Mouse (Mus musculus) bone marrow, adult 2 months (tissue): ENCODE measurements around the gene Abcc10. TPM values are rescaled to one million over a fixed set of nuclear protein-coding genes. Genes with fewer than 3 reads are reported as not detected.

Experiments used
- H3K27ac ChIP-seq: fragments of 200-500 bp; 2 replicates; pipeline ENCODE4 v1.5.1; 2012; ENCODE audit warnings: low read depth, mild to moderate bottlenecking, control low read depth, inconsistent platforms, low read length; ENCODE audit not compliant: control insufficient read depth, poor library complexity, insufficient read depth
- H3K4me1 ChIP-seq: fragments of 200-500 bp; 2 replicates; pipeline ENCODE4 v1.6.1; 2011; ENCODE audit warnings: low read length; ENCODE audit not compliant: control insufficient read depth, insufficient read depth
- H3K4me3 ChIP-seq: fragments of 200-500 bp; replicated peaks from 2 replicates; pipeline ENCODE3; 2011; ENCODE audit warnings: mild to moderate bottlenecking, low read depth, low read length, control low read depth; ENCODE audit not compliant: control insufficient read depth
- CTCF ChIP-seq: fragments of 200-500 bp; IDR thresholded peaks from 2 replicates; pipeline ENCODE4 v1.5.1; 2011; ENCODE audit warnings: low read length, control low read depth; ENCODE audit not compliant: control insufficient read depth, insufficient read depth
- POLR2A ChIP-seq: fragments of 200-500 bp; IDR thresholded peaks from 2 replicates; pipeline ENCODE4 v1.6.1; 2011; ENCODE audit warnings: low read depth, mild to moderate bottlenecking, control low read depth, low read length, borderline replicate concordance; ENCODE audit not compliant: control insufficient read depth
- WGBS: fragments of 180-500 bp; shearing (Covaris S2); methylation state at CpG from one replicate; pipeline ENCODE4 v1.1.7; 2018; 5-methylcytosine and 5-hydroxymethylcytosine counted together
- polyA plus RNA-seq: library from polyadenylated mRNA; stranded (reverse); fragments of >200 nt; gene quantifications from 2 replicates; pipeline ENCODE4 v1.2.4, GENCODE M21; 2011; ENCODE audit warnings: low replicate concordance; ENCODE audit not compliant: missing spikeins, insufficient read depth, insufficient read length

The Abcc10 gene
- polyA plus RNA-seq, 1 experiment: 9.0 TPM

DNA sequence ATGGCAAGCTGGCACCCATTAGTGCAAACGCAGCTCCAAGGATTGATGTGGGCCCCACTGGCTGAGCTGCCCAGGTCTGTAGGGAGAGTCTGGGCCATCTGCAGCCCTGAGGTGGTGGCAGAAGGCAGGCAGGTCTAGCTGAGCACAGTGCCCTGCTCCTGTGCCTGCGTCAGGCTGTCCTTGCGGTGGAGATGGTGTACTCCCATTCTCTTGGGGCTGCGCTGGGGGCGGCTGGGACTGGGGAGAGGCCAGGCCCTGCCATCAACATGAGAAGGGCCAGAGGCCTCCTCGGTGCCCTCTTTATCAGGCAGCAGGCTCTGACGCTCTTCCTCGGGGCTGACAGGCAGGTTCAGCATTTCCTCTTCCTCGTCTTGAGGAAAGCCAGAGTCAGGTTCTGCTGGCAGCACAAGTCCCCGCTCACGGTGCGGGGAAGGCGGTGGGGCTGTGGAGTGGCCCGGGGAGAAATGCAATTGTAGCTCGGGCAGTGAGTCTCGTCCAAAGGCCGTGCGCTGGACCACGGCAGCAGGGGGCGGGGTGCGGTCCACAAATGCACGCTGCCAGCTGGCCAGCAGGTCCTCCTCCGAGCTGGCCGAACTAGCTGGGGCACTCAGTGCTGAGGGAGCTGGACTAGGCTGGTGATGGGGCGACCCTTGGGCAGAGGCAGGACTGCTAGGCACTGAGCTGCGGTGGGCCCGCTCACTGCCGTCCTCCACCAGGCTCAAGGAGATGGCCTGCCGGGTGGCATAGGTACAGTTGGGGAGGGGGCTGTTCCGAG, 69.7 kb downstream of the Abcc10 start:
- 88% methylated on average over 30 of the region's 30 CpGs for WGBS
- TF ChIP-seq CTCF (no peak), POLR2A (no peak)
- H3K27ac ChIP-seq: no peak overlapping the region
- H3K4me1 ChIP-seq: no peaks in the 10 kb centered on the region; the same call in 1 of the 2 replicates
- H3K4me3 ChIP-seq: no peak overlapping the region

DNA sequence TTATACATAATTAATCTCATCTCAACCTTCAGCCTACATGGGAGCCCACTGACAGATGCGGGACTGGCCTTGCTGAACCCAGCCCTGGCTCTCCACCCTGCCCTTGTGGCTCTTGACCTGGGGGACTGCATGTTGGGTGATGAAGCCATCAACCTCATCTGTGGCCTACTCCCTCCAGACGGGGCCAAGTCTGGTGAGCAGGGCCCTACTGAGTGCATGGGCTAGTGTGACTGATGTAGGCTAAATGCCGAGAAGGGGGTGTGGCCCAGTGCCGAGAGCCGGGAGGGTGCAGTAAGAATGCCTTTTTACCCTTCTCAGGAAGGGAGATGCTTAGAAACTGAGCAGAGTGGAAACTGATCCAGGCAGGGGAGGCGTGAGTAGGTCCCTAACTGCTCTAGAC, 73.0 kb downstream of the Abcc10 start:
- H3K4me1 ChIP-seq: no peaks in the 10 kb centered on the region; the same call in 1 of the 2 replicates
- no peak overlapping the region for H3K4me3 ChIP-seq
- H3K27ac ChIP-seq: no peak overlapping the region
- 0 out of 2 replicates have a peak, but pooled peaks have one; percentile 13 for TF ChIP-seq POLR2A
- no peak for TF ChIP-seq CTCF
- WGBS: 52% methylated on average over 6 of the region's 6 CpGs

DNA sequence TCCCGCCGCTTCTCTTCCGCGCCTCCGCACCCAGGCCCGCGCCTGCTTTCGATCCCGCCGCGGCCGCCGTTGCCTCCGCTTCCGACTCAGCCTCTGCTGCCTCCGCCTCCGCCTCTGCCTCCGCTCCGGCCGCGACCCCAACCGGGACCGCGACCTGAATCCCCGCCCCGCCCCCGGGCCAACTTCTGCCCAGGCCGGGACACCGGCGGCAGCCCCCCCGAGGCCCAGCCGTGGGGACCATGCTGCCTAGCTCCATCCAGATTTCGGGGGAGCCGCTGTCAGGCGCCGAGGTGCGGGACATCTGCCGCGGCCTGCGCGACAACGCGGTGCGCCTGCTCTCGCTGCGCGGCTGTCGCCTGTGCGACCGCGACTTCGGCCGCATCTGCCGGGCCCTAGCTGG, 74.0 kb downstream of the Abcc10 start:
- Histone ChIP-seq H3K4me1 (no peaks in the 10 kb centered on the region; the same call in 1 of the 2 replicates), H3K4me3 (peak overlapping the region; percentile 33), H3K27ac (no peak overlapping the region; the same call in 1 of the 2 replicates)
- under 1% methylated on average over 54 of the region's 54 CpGs for WGBS
- TF ChIP-seq CTCF: no peak
- 0 out of 2 replicates have a peak, but pooled peaks have one; percentile 3 for TF ChIP-seq POLR2A

DNA sequence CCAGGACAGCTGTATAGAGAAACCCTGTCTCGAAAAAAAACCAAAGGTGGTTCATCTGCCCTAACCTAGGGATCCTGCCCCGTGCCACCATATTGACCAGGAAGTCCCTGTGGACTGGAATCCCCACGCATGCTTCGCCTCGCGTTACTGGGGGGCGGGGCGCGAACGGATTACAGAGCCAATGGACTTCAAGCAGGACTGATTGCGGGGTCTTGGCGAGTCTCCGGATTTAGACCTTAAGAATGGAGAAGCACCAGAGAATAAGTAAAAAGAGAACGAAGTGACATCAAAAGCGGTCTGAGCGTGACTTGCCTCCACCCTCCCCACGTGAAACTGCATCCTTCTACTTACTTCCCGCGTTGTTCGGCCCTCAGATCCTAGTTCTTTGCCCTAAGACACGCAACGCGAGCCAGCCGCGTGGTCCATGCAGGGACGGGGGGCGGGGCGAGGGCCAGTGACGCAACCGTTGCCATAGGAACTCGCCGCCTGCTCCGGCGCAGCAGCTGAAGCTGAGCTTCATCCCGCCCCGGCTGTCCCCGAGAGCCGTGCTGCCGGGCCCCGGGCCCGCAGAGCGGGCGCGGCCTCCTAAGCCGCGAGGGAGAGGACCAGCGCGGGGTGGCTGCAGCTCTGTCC, 74.6 kb downstream of the Abcc10 start, which contains the start of gene Lrrc73:
Gene Lrrc73, plus strand, starts transcription at position 80 of the 633 bp plus-strand sequence.
- TF ChIP-seq CTCF (no peak), POLR2A (0 out of 2 replicates have a peak, but pooled peaks have one; percentile 9)
- Histone ChIP-seq H3K27ac (no peak within 1 kb of the TSS; the same call in 1 of the 2 replicates), H3K4me1 (no peaks in the 10 kb centered on the region; the same call in 1 of the 2 replicates), H3K4me3 (peak within 1 kb of the TSS; percentile 58)
- WGBS: 1% methylated on average over 48 of the region's 48 CpGs

Other genes starting within 250 kb of the Abcc10 start
- 42.0 and 90.6 TPM in 2 replicates for gene Mrps18a, start 217.4 kb downstream of the Abcc10 start, polyA plus RNA-seq
- gene Rsph9, start 184.1 kb downstream of the Abcc10 start, polyA plus RNA-seq: 1.7 and 5.0 TPM in 2 replicates
- 25.9 and 32.7 TPM in 2 replicates for gene Mad2l1bp, start 174.8 kb downstream of the Abcc10 start, polyA plus RNA-seq
- gene Gtpbp2, start 167.3 kb downstream of the Abcc10 start, polyA plus RNA-seq: 194 and 345 TPM in 2 replicates
- 17.3 and 23.2 TPM in 2 replicates for gene Polh, start 125.7 kb downstream of the Abcc10 start, polyA plus RNA-seq
- 8.6 and 15.1 TPM in 2 replicates for gene Xpo5, start 125.6 kb downstream of the Abcc10 start, polyA plus RNA-seq
- gene Polr1c, start 80.3 kb downstream of the Abcc10 start, polyA plus RNA-seq: 26.6 and 55.4 TPM in 2 replicates
- 75.6 and 103 TPM in 2 replicates for gene Yipf3, start 80.3 kb downstream of the Abcc10 start, polyA plus RNA-seq
- 1.4 and 2.4 TPM in 2 replicates for gene Lrrc73, start 74.8 kb downstream of the Abcc10 start, polyA plus RNA-seq
- gene Tjap1, start 45.3 kb downstream of the Abcc10 start, polyA plus RNA-seq: 20.0 and 28.9 TPM in 2 replicates
- not detected in 2 replicates for gene Dlk2, start 30.9 kb downstream of the Abcc10 start, polyA plus RNA-seq
- gene Zfp318, start 55.4 kb upstream of the Abcc10 start, polyA plus RNA-seq: 14.0 and 16.1 TPM in 2 replicates
- 2.7 TPM in 1 of 2 replicates, not detected in the other for gene Crip3, start 100.6 kb upstream of the Abcc10 start, polyA plus RNA-seq
- gene Slc22a7, start 110.1 kb upstream of the Abcc10 start, polyA plus RNA-seq: 0.75 TPM in 1 of 2 replicates, not detected in the other
- 0.27 and 1.2 TPM in 2 replicates for gene Ttbk1, start 159.3 kb upstream of the Abcc10 start, polyA plus RNA-seq
- gene Dnph1, start 168.4 kb upstream of the Abcc10 start, polyA plus RNA-seq: 11.5 and 16.2 TPM in 2 replicates
- 11.1 and 14.9 TPM in 2 replicates for gene Cul9, start 218.0 kb upstream of the Abcc10 start, polyA plus RNA-seq
- 14.6 and 17.4 TPM in 2 replicates for gene Srf, start 227.8 kb upstream of the Abcc10 start, polyA plus RNA-seq